ENCODE assay signal across 11 mouse cellular contexts in the genomic region with DNA sequence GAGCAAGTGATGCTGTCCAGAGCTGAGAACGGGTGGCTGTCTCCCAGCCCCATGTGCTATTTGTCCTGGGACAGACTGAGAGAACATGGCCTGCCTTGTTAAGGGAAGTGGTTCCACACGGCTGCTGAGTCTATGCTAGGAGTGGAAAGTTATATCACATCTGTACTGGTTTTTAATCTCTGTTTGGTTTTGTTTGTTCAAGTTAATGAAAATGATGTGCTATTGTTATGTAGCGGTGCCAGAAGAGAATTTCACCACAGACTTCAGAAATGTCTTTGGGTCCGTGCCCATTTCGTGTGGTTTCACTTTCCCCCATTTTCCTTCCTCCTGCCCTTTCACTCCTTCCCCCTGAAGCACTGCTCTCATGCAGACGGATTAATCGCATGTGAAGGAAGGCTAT.
DNase-seq lines count a peak whose midpoint lies in the region; ATAC-seq and TF ChIP-seq lines count a peak whose summit lies in the region.
"Had no signal": no experiment of that assay in that cellular context is flagged by ENCODE, and none has a peak within 500 bp of the region (broad histone marks: within the 10 kb centered on the region; RNA-seq: fewer than 3 reads in every experiment).

No protein-coding gene starts in this region.

- H3K4me2 ChIP-seq in limb, embryonic 14.5 days (replicated peaks; ENCODE audit: low read depth, low read length, severe bottlenecking), result no peak overlapping the region
- H3K4me2 ChIP-seq in lung, embryonic 14.5 days, result peak overlapping the region; percentile 14; the same call in 1 of the 2 replicates
- no peak overlapping the region for H3K4me2 ChIP-seq in neural tube, embryonic 15.5 days
- H3K4me2 ChIP-seq: embryonic facial prominence, embryonic 12.5 days; hindbrain, embryonic 13.5 days; liver, embryonic 15.5 days had no signal

- H3K27me3 ChIP-seq in limb, embryonic 14.5 days (ENCODE audit: control insufficient read depth, insufficient read depth, low read length), result no peaks in the 10 kb centered on the region
- no peaks in the 10 kb centered on the region for H3K27me3 ChIP-seq in limb, embryonic 10.5 days (ENCODE audit: low read depth, poor library complexity, severe bottlenecking)
- H3K27me3 ChIP-seq in lung, embryonic 14.5 days (ENCODE audit: insufficient read depth, low read length), result no peaks in the 10 kb centered on the region
- no peaks in the 10 kb centered on the region for H3K27me3 ChIP-seq in small intestine, adult 2 months (ENCODE audit: control insufficient read depth, insufficient read depth, low read length)
- H3K27me3 ChIP-seq in neural tube, embryonic 15.5 days (replicated peaks), result no peaks in the 10 kb centered on the region
- H3K27me3 ChIP-seq: hindbrain, embryonic 13.5 days; liver, embryonic 15.5 days had no signal

- no peak overlapping the region for H3K27ac ChIP-seq in limb, embryonic 14.5 days (replicated peaks; ENCODE audit: low read depth, low read length)
- no peak overlapping the region for H3K27ac ChIP-seq in limb, embryonic 10.5 days
- H3K27ac ChIP-seq in lung, embryonic 14.5 days (ENCODE audit: low read depth), result 0 out of 2 replicates have a peak overlapping the region, but pooled peaks have one; percentile 30
- H3K27ac ChIP-seq in small intestine, adult 2 months (ENCODE audit: insufficient read depth, low read depth, low read length), result peak overlapping the region; percentile 21; the same call in 1 of the 2 replicates
- H3K27ac ChIP-seq in neural tube, embryonic 15.5 days (replicated peaks), result no peak overlapping the region
- H3K27ac ChIP-seq: embryonic facial prominence, embryonic 12.5 days; hindbrain, embryonic 13.5 days; liver, embryonic 15.5 days had no signal

- H3K9me3 ChIP-seq in limb, embryonic 14.5 days (ENCODE audit: control insufficient read depth, low read length), result no peaks in the 10 kb centered on the region
- no peaks in the 10 kb centered on the region for H3K9me3 ChIP-seq in limb, embryonic 10.5 days (replicated peaks)
- H3K9me3 ChIP-seq in lung, embryonic 14.5 days (ENCODE audit: low read depth, low read length), result no peaks in the 10 kb centered on the region
- no peaks in the 10 kb centered on the region for H3K9me3 ChIP-seq in neural tube, embryonic 15.5 days (replicated peaks)
- H3K9me3 ChIP-seq: embryonic facial prominence, embryonic 12.5 days; hindbrain, embryonic 13.5 days; liver, embryonic 15.5 days had no signal

- H3K4me1 ChIP-seq in limb, embryonic 14.5 days (ENCODE audit: control insufficient read depth, insufficient read depth, low read length), result 0 out of 2 replicates have a peak, but pooled peaks cover 2% of the 10 kb centered on the region
- H3K4me1 ChIP-seq in limb, embryonic 10.5 days, result no peaks in the 10 kb centered on the region
- H3K4me1 ChIP-seq in lung, embryonic 14.5 days (ENCODE audit: insufficient read depth), result peaks cover 6% of the 10 kb centered on the region; the same call in 1 of the 2 replicates
- no peaks in the 10 kb centered on the region for H3K4me1 ChIP-seq in small intestine, adult 2 months (ENCODE audit: control insufficient read depth, insufficient read depth, insufficient read length, low read length)
- H3K4me1 ChIP-seq in neural tube, embryonic 15.5 days, result no peaks in the 10 kb centered on the region
- H3K4me1 ChIP-seq: embryonic facial prominence, embryonic 12.5 days; hindbrain, embryonic 13.5 days; liver, embryonic 15.5 days had no signal

- no peak overlapping the region for H3K4me3 ChIP-seq in limb, embryonic 14.5 days (replicated peaks; ENCODE audit: low read length)
- no peak overlapping the region for H3K4me3 ChIP-seq in limb, embryonic 10.5 days
- no peak overlapping the region for H3K4me3 ChIP-seq in lung, embryonic 14.5 days (ENCODE audit: low read depth, low read length)
- H3K4me3 ChIP-seq in small intestine, adult 2 months (ENCODE audit: low read depth, low read length), result no peak overlapping the region
- no peak overlapping the region for H3K4me3 ChIP-seq in neural tube, embryonic 15.5 days (replicated peaks)
- H3K4me3 ChIP-seq: embryonic facial prominence, embryonic 12.5 days; hindbrain, embryonic 13.5 days; liver, embryonic 15.5 days had no signal

- WGBS in limb, embryonic 14.5 days, result 57% methylated on average over 7 of the region's 7 CpGs
- 84% methylated on average over 7 of the region's 7 CpGs for WGBS in limb, embryonic 10.5 days
- WGBS in lung, embryonic 14.5 days, result 35% methylated on average over 7 of the region's 7 CpGs
- 14% methylated on average over 7 of the region's 7 CpGs for WGBS in small intestine, adult 2 months
- WGBS in neural tube, embryonic 15.5 days, result 89% methylated on average over 7 of the region's 7 CpGs

- H3K9ac ChIP-seq in limb, embryonic 14.5 days (ENCODE audit: low read depth, low read length, severe bottlenecking), result no peak overlapping the region
- no peak overlapping the region for H3K9ac ChIP-seq in lung, embryonic 14.5 days
- H3K9ac ChIP-seq in neural tube, embryonic 15.5 days (replicated peaks), result no peak overlapping the region
- H3K9ac ChIP-seq: embryonic facial prominence, embryonic 12.5 days; hindbrain, embryonic 13.5 days; liver, embryonic 15.5 days had no signal

- DNase-seq in limb, embryonic 14.5 days (ENCODE audit: low spot score), result peak; percentile 59
- DNase-seq in limb, embryonic 10.5 days (ENCODE audit: low spot score), result no peak
- peak; percentile 8 for DNase-seq in fat pad, adult 2 months (ENCODE audit: extremely low read depth, low read depth, low spot score)
- peak; percentile 87 for DNase-seq in lung, embryonic 14.5 days
- DNase-seq in spleen, postnatal 4 days (ENCODE audit: low spot score in 2 of 2), result no peak
- DNase-seq: kidney, adult 8-10 months had no signal

- H3K36me3 ChIP-seq in limb, embryonic 14.5 days (ENCODE audit: control insufficient read depth, insufficient read depth, low read length), result no peaks in the 10 kb centered on the region
- H3K36me3 ChIP-seq in limb, embryonic 10.5 days, result no peaks in the 10 kb centered on the region
- H3K36me3 ChIP-seq in lung, embryonic 14.5 days (ENCODE audit: insufficient read depth), result no peaks in the 10 kb centered on the region
- H3K36me3 ChIP-seq in small intestine, adult 2 months (ENCODE audit: control insufficient read depth, insufficient read depth, low read length), result no peaks in the 10 kb centered on the region
- no peaks in the 10 kb centered on the region for H3K36me3 ChIP-seq in neural tube, embryonic 15.5 days
- H3K36me3 ChIP-seq: embryonic facial prominence, embryonic 12.5 days; hindbrain, embryonic 13.5 days; liver, embryonic 15.5 days had no signal

- TF ChIP-seq CTCF in lung, embryonic 14.5 days (IDR thresholded peaks at IDR 0.05; ENCODE audit: low read depth), result no peak
- no peak for TF ChIP-seq CTCF in small intestine, adult 2 months (IDR thresholded peaks at IDR 0.05; ENCODE audit: extremely low read depth, insufficient read length, insufficient replicate concordance, low read depth, low read length)

- peak; percentile 44; the same call in 1 of the 2 replicates for ATAC-seq in limb, embryonic 14.5 days (ENCODE audit: low FRiP score, low read depth)
- peak; percentile 95 for ATAC-seq in lung, embryonic 14.5 days (ENCODE audit: insufficient read depth)
- no peak for ATAC-seq in neural tube, embryonic 15.5 days (ENCODE audit: low FRiP score)

- no peak for TF ChIP-seq POLR2A in limb, embryonic 14.5 days (IDR thresholded peaks at IDR 0.05; ENCODE audit: borderline replicate concordance, extremely low read depth, insufficient read depth, insufficient read length)
- no peak for TF ChIP-seq POLR2A in small intestine, adult 2 months (IDR thresholded peaks at IDR 0.05; ENCODE audit: low read depth, low read length)

Comparison
In these comparisons a context has a peak if more than half of its experiments do, and no peak if none do; other contexts are left out.
1. DNase-seq: peak in limb, embryonic 14.5 days (single experiment), fat pad, adult 2 months (single experiment) and lung, embryonic 14.5 days (single experiment); none in limb, embryonic 10.5 days (single experiment) and spleen, postnatal 4 days (0 of 2).
2. H3K27ac ChIP-seq: peak in lung, embryonic 14.5 days (single experiment) and small intestine, adult 2 months (single experiment); none in limb, embryonic 14.5 days (single experiment), limb, embryonic 10.5 days (single experiment) and neural tube, embryonic 15.5 days (single experiment).